16 mouse cellular contexts compared by ENCODE assay signal in genomic region chr10:56793074-56793473, GRCm38 (mm10).
DNase-seq lines count a peak whose midpoint lies in the region; ATAC-seq and TF ChIP-seq lines count a peak whose summit lies in the region.
"Had no signal": no experiment of that assay in that cellular context is flagged by ENCODE, and none has a peak within 500 bp of the region (broad histone marks: within the 10 kb centered on the region; RNA-seq: fewer than 3 reads in every experiment).

No protein-coding gene starts in this region.

- WGBS in lung, adult 2 months, result 51% methylated on average over 8 of the region's 8 CpGs

- no peak for TF ChIP-seq CTCF in lung, adult 2 months (IDR thresholded peaks at IDR 0.05; ENCODE audit: insufficient read depth, low read length)

- no peak for DNase-seq in frontal cortex, postnatal 25 days (ENCODE audit: low spot score in 2 of 2)
- DNase-seq in lung, postnatal 36 days, result peak; percentile 4
- no peak for DNase-seq in lung, adult 2 months
- peak; percentile 6 to 9 for DNase-seq in kidney, postnatal 36 days
- no peak for DNase-seq in right cerebral cortex, adult 2 months (ENCODE audit: low spot score in 2 of 2)
- DNase-seq in left cerebral cortex, adult 11 months (ENCODE audit: low spot score), result no peak
- no peak for DNase-seq in embryo, embryonic 11 days
- DNase-seq: adrenal gland, postnatal 10 days; gastrocnemius, postnatal 36 days had no signal

- no peak for TF ChIP-seq POLR2A in lung, adult 2 months (IDR thresholded peaks at IDR 0.05; ENCODE audit: borderline replicate concordance, extremely low read depth, low read depth, low read length)

- 0 out of 2 replicates have a peak, but pooled peaks have one; percentile 31 for ATAC-seq in frontal cortex, adult (ENCODE audit: low TSS enrichment)
- ATAC-seq: forebrain, embryonic 16.5 days had no signal

- no peak overlapping the region for H3K4me3 ChIP-seq in lung, adult 2 months (replicated peaks; ENCODE audit: extremely low read depth, low read depth, low read length)
- H3K4me3 ChIP-seq: embryonic facial prominence, embryonic 15.5 days; left cerebral cortex, adult 2 months; limb, embryonic 15.5 days; megakaryocyte, embryonic 14.5 days; myocyte had no signal

- H3K4me1 ChIP-seq in lung, adult 2 months (ENCODE audit: control insufficient read depth, insufficient read depth, low read length), result no peaks in the 10 kb centered on the region
- H3K4me1 ChIP-seq: embryonic facial prominence, embryonic 15.5 days; megakaryocyte, embryonic 14.5 days had no signal

Comparison
In these comparisons a context has a peak if more than half of its experiments do, and no peak if none do; other contexts are left out.
1. DNase-seq: peak in lung, postnatal 36 days (single experiment) and kidney, postnatal 36 days (2 of 2); none in frontal cortex, postnatal 25 days (0 of 2), lung, adult 2 months (single experiment), right cerebral cortex, adult 2 months (0 of 2), left cerebral cortex, adult 11 months (single experiment) and embryo, embryonic 11 days (single experiment).